Mouse (Mus musculus) midbrain, postnatal 0 days (tissue): ENCODE data around the gene Plxna4. TPM values are rescaled to one million over a fixed set of nuclear protein-coding genes. Genes with fewer than 3 reads are reported as not detected.
A peak's percentile ranks its signal among the peaks of the same experiment; 100 is the strongest.

Source experiments
- ATAC-seq: fragments of 200-750 bp; cut with Nextera tagmentation; 2 replicates; pipeline ENCODE4 v1.8.0; 2017; ENCODE audit warnings: moderate number of reproducible peaks, mild to moderate bottlenecking, moderate TSS enrichment, moderate library complexity; ENCODE audit not compliant: low FRiP score
- DNase-seq: peaks from one replicate; pipeline ENCODE4 v3.0.0-alpha.2; 2015; ENCODE audit warnings: low spot score
- H3K27ac ChIP-seq: fragments of 300-500 bp; sonication (generic); 2 replicates; pipeline ENCODE4 v1.5.1; 2014; ENCODE audit warnings: low read depth, mild to moderate bottlenecking, low read length, mixed read lengths
- H3K27me3 ChIP-seq: fragments of 300-500 bp; sonication (generic); 2 replicates; pipeline ENCODE4 v1.6.1; 2014; ENCODE audit warnings: low read length, control low read depth, mixed read lengths; ENCODE audit not compliant: insufficient read depth
- H3K36me3 ChIP-seq: fragments of 300-500 bp; sonication (generic); 2 replicates; pipeline ENCODE4 v1.6.1; 2014; ENCODE audit warnings: low read length, control low read depth, mixed read lengths; ENCODE audit not compliant: insufficient read depth
- H3K4me1 ChIP-seq: fragments of 300-500 bp; sonication (generic); 2 replicates; pipeline ENCODE4 v1.6.1; 2014; ENCODE audit warnings: mild to moderate bottlenecking, control low read depth, antibody characterized with exemption, low read length, mixed read lengths; ENCODE audit not compliant: insufficient read depth
- H3K4me2 ChIP-seq: fragments of 300-500 bp; sonication (generic); 2 replicates; pipeline ENCODE4 v1.6.1; 2014; ENCODE audit warnings: low read depth, mild to moderate bottlenecking, low read length, mixed read lengths; ENCODE audit not compliant: poor library complexity, severe bottlenecking
- H3K4me3 ChIP-seq: fragments of 300-500 bp; sonication (generic); 2 replicates; pipeline ENCODE4 v1.5.1; 2014; ENCODE audit warnings: low read depth, mild to moderate bottlenecking, low read length, moderate library complexity
- H3K9ac ChIP-seq: fragments of 300-500 bp; sonication (generic); replicated peaks from 2 replicates; pipeline ENCODE4 v1.6.1; 2014; ENCODE audit warnings: mild to moderate bottlenecking, low read length, moderate library complexity, mixed read lengths; ENCODE audit not compliant: poor library complexity, severe bottlenecking
- H3K9me3 ChIP-seq: fragments of 300-500 bp; sonication (generic); 2 replicates; pipeline ENCODE4 v1.6.1; 2016; ENCODE audit warnings: low read length, control low read depth
- CTCF ChIP-seq: IDR thresholded peaks from 2 replicates; pipeline ENCODE4 v1.5.1; 2016; ENCODE audit warnings: antibody characterized with exemption, mild to moderate bottlenecking
- WGBS: fragments of 180-500 bp; shearing (Covaris S2); extraction: QIAGEN DNeasy Blood & Tissue Kit; methylation state at CpG from one replicate; pipeline ENCODE4 v1.1.7; 2014; 5-methylcytosine and 5-hydroxymethylcytosine counted together
- polyA plus RNA-seq: library from polyadenylated mRNA; unstranded; fragments of >200 nt; fragmentation: Nextera tagmentation; extraction: Ambion mirVana; gene quantifications from 2 replicates; pipeline ENCODE4 v1.2.1, GENCODE M21; 2015
- total RNA-seq: library from RNA; depleted of rRNA; stranded (reverse); fragments of >200 nt; gene quantifications from 2 replicates; pipeline ENCODE4 v1.2.3, GENCODE M21; 2014

Plxna4 gene
- total and polyA plus RNA-seq, 2 experiments from 2014 or later: 9.6 to 39.7 TPM

DNA sequence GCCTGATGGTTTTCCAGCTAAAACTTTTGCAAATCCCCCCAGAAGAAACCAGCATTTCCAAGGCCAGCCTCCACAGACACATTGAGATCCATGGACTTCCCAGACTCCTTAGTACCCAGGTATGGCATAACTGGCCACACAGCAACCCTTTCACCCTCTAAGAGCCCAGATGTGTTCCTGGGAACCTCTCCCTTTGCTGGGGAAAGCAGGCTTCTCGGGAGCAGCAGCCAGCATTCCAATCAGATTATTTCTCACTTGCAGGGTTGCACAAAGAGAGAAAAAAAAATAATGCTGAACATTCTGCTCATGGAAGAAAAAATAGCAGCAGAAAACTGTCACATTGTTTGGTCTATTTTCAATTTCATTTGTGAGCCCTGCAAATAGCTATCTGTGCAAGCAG is 178.4 kb downstream of the Plxna4 start:
- Histone ChIP-seq H3K4me3 (no peak overlapping the region), H3K36me3 (no peaks in the 10 kb centered on the region), H3K4me1 (no peaks in the 10 kb centered on the region), H3K27ac (no peak overlapping the region), H3K4me2 (no peak overlapping the region), H3K9me3 (no peaks in the 10 kb centered on the region), H3K9ac (no peak overlapping the region), H3K27me3 (no peaks in the 10 kb centered on the region)
- TF ChIP-seq CTCF: no peak
- DNase-seq: no peak
- 41% methylated on average over 1 of the region's 1 CpGs for WGBS
- no peak for ATAC-seq

DNA sequence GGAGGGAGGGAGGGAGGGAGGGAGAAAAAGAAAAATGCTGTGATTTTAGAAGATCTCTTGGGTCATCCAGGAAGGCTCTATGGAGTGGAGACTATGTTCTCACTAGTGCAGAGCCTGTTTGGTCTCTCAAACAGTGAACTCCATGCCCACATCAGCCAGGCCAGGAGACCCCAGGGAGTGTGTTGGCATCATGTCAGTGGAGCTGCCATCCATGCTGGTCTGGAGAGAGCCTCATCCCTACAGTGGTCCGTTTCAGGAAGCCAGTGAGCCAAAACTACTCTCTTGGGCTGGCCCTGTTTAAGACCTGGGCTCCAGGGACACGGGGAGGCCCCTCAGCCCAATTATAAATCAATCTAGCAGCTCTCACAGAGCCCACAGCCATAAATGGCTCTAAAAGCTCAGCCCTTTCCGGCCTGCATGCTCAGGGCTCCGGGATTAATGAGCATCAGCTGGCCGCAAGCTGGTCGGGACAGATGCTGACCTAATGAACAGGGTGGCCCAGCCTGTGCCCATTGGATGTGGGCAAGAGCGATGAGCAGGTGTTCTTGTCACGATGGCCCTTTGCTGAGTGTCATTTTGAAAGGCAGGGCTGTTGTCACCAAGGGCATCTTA is 180.3 kb downstream of the Plxna4 start:
- H3K4me3 ChIP-seq: no peak overlapping the region
- H3K36me3 ChIP-seq: no peaks in the 10 kb centered on the region
- 50% methylated on average over 8 of the region's 8 CpGs for WGBS
- no peak overlapping the region for H3K9ac ChIP-seq
- TF ChIP-seq CTCF: no peak
- H3K27me3 ChIP-seq: no peaks in the 10 kb centered on the region
- no peak overlapping the region for H3K27ac ChIP-seq
- peaks cover 2% of the 10 kb centered on the region; the same call in 1 of the 2 replicates for H3K4me1 ChIP-seq
- ATAC-seq (no peak; the same call in 1 of the 2 replicates), DNase-seq (peak; percentile 65)
- H3K4me2 ChIP-seq: no peak overlapping the region
- H3K9me3 ChIP-seq: no peaks in the 10 kb centered on the region

DNA sequence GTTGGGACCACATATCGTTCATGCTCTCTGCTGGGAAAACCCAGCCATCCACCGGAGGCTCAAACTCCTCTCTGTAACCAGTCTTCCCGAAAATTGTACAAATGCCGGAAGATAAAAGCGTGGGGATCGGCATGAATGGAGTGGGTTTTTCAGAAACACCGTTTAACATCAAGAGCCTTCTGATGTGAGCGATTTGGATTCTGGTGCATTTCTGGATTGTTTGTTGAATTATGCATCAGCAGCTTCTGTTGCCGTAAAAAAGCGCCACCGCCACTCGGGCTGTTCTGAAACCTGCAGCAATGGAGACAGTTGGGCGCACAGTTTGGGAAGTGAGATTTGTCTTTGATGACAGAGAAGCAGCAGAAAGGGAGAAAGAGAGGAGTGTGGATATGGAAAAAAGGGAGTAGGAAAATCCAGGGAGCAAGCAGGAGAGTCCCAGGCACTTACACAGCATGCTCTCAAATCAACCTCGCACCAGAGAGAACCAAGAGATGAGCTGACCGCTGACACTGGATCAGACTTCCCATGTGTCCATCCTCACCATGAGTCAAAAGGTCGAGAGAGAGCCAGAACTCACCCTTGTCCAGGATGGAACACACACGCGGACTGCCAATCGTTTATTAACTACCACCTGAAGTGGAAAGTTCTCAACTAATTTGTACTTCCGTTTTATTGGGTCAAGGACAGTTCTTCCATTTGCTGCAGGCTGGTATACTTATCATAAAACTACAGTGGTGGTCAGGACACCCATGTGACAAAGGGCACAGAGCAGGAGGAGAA is 181.5 kb downstream of the Plxna4 start:
- WGBS: 69% methylated on average over 20 of the region's 20 CpGs
- no peaks in the 10 kb centered on the region for H3K36me3 ChIP-seq
- no peak for DNase-seq
- no peak overlapping the region for H3K27ac ChIP-seq
- no peak for TF ChIP-seq CTCF
- H3K9ac ChIP-seq: no peak overlapping the region
- ATAC-seq: no peak
- no peak overlapping the region for H3K4me3 ChIP-seq
- H3K9me3 ChIP-seq: no peaks in the 10 kb centered on the region
- peaks cover 2% of the 10 kb centered on the region; the same call in 1 of the 2 replicates for H3K4me1 ChIP-seq
- H3K4me2 ChIP-seq: no peak overlapping the region
- H3K27me3 ChIP-seq: no peaks in the 10 kb centered on the region

DNA sequence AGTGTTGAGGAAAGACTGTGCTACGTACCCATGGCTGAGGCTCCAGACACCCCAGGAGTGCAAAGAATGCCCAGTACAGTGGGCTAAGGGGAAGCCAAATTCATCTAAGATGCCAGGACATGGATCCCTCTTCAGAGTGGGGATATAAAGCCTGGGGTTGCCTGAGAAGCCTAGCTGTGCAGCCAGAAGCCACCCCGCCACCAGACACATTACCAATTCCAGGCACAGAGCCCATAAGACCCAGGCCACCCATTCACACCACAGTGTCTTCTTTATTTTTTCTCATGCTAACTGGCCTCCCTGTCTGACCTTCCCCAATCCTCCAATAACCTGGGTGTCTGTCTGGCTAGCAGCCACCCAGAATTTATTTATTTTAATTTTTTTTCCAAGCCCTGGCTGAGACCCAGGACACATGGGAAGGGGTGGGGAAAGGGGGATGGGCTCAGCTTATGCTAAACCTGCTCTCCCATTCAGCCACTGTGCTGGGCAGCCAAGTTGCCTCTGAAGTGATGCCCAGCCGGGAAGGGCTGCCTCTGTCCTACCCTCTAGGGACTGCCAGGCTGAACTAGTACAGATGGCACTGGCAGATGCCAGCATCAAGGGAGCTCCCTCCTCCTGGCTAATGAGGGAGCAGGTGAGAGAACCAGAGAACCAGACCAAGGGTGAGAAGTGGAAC is 185.3 kb downstream of the Plxna4 start:
- no peak for TF ChIP-seq CTCF
- Histone ChIP-seq H3K4me1 (peaks cover 2% of the 10 kb centered on the region; the same call in 1 of the 2 replicates), H3K36me3 (no peaks in the 10 kb centered on the region), H3K4me3 (no peak overlapping the region), H3K27me3 (no peaks in the 10 kb centered on the region), H3K9ac (no peak overlapping the region), H3K27ac (0 out of 2 replicates have a peak overlapping the region, but pooled peaks have one; percentile 12), H3K9me3 (no peaks in the 10 kb centered on the region), H3K4me2 (no peak overlapping the region)
- WGBS: 53% methylated on average over 3 of the region's 3 CpGs
- ATAC-seq: peak; percentile 82
- DNase-seq: peak; percentile 85

DNA sequence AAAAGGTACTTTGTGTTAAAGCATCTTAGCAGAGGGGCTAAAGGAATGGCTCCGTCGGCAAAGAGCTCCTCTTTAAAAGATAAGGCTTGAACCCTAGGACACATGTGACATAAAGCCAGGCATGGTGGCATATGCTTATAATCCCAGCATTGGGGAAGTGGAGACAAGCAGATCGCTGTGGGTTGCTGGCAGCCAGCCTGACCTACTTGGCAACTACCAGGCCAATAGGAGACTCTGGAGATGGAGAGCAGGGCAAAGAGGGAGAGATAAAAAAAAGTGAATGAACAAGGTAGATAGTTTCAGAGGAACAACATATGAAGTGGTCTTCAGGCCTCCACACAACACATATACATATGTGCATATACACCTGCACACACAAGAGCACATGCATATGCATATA is 189.7 kb downstream of the Plxna4 start:
- Histone ChIP-seq H3K27ac (no peak overlapping the region), H3K4me2 (no peak overlapping the region), H3K9ac (no peak overlapping the region), H3K27me3 (no peaks in the 10 kb centered on the region), H3K36me3 (no peaks in the 10 kb centered on the region), H3K4me3 (no peak overlapping the region), H3K9me3 (no peaks in the 10 kb centered on the region), H3K4me1 (no peaks in the 10 kb centered on the region)
- TF ChIP-seq CTCF: no peak
- DNase-seq (no peak), ATAC-seq (no peak)
- WGBS: 67% methylated on average over 3 of the region's 3 CpGs
